Mouse (Mus musculus): ENCODE results near the gene Cers2. TPM values are rescaled to one million over a fixed set of nuclear protein-coding genes. Genes with fewer than 3 reads are reported as not detected.
A peak's percentile ranks its signal among the peaks of the same experiment; 100 is the strongest.

Cers2 gene
- total RNA-seq, 2 experiments from 2014 or later, result 15.9 to 23.3 TPM

GRCm38 (mm10) chr3:95286510-95286909, 28.1 kb upstream of the Cers2 start:
- DNase-seq, result no peak
- intact Hi-C loops (cut with DNase I), result no loop called here

DNA sequence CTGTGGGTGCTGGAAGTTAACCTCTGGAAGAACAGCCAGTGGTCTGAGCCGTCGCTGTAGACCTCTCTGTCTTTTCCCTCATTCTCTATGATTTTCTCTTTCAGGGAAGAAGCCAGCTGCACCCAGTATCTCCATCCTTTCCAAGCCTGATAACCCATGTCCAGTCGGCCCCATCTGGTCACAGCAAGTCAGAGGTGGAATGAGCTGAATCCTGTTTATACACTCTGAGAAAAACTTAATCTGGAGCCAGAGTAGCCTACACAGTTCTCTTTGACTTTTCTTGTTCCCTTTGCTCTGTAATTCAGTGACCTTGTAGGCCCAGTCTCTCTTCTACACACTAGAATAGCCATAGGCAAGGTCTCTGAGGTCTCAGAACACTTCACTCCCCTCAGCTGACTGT, 27.1 kb upstream of the Cers2 start:
- DNase-seq, result no peak
- intact Hi-C loops (cut with DNase I), result no loop called here

DNA sequence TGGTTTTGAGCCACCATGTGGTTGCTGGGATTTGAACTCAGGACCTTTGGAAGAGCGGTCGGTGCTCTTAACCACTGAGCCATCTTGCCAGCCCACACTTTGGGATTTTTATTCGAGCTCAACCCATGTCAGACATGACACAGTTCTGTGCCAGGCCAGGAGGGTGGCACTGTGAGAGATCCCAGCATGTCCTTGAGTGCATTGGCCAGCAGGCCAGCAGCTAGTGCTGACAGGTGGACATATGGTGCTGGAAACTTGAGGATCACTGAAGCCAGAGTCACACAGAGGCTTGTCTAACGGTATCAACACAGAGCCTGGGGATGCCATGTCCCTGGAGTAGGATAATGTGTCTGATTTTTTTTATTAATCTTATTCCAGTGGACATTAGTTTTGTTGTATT, 25.2 kb upstream of the Cers2 start:
- intact Hi-C loops (cut with DNase I), result no loop called here
- no peak for DNase-seq

- DNase-seq, result no peak
- intact Hi-C loops (cut with DNase I), result no loop called here
Observed at GRCm38 (mm10) chr3:95290156-95290555, 24.4 kb upstream of the Cers2 start.

- intact Hi-C loops (cut with DNase I), result no loop called here
- no peak for DNase-seq
Observed at GRCm38 (mm10) chr3:95291041-95291440, 23.6 kb upstream of the Cers2 start.

GRCm38 (mm10) chr3:95292899-95293298, 21.7 kb upstream of the Cers2 start:
- DNase-seq, result no peak
- intact Hi-C loops (cut with DNase I), result no loop called here

- DNase-seq, result no peak
- intact Hi-C loops (cut with DNase I), result no loop called here
Observed at GRCm38 (mm10) chr3:95293537-95293936, 21.1 kb upstream of the Cers2 start.

DNA sequence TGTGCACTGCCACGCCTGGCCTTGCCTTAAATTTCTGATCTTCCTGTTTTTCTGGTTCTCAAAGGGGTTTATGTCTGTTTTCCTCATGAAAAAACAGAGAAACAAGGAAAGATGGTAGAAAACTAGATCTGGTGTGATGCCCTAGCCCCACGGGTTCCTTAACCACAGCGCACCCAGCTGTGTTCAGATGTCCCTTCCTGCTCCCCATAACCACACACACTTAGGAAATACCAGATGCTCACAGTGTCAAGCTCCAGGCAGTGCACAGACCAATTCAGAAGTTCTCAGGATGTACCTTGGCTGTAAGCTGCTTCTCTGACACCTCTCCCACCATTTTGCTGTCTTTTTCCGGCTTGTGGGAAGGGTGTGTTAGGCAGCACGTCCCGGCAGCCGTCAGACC, 20.3 kb upstream of the Cers2 start:
- no peak for DNase-seq
- intact Hi-C loops (cut with DNase I), result no loop called here

DNA sequence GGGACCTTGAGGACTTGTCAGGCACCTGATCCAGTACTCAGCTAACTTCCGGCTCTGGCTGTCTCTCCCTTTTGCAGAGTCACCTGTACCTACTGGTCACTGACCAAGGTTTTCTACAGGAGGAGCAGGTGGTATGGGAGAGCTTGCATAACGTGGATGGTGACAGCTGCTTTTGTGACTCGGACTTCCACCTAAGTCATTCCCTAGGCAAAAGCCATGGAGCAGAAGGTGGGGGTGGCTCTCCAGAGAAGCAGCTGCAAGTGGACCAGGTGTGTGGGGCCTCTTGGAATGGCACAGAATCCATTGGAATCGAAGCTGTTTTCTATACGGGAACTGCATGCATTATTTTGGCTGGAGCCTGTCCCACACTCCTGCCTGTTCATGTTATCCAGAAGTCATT, 19.9 kb upstream of the Cers2 start:
- no peak for DNase-seq
- intact Hi-C loops (cut with DNase I), result no loop called here

- intact Hi-C loops (cut with DNase I), result no loop called here
- no peak for DNase-seq
Observed at GRCm38 (mm10) chr3:95295321-95296102, 19.1 kb upstream of the Cers2 start.

- intact Hi-C loops (cut with DNase I), result no loop called here
- DNase-seq, result no peak
Observed at GRCm38 (mm10) chr3:95296103-95296469, 18.5 kb upstream of the Cers2 start.

GRCm38 (mm10) chr3:95298018-95298417, 16.6 kb upstream of the Cers2 start:
- DNase-seq, result no peak
- intact Hi-C loops (cut with DNase I), result no loop called here

GRCm38 (mm10) chr3:95301204-95301796, 13.3 kb upstream of the Cers2 start:
- intact Hi-C loops (cut with DNase I), result no loop called here
- no peak for DNase-seq

DNA sequence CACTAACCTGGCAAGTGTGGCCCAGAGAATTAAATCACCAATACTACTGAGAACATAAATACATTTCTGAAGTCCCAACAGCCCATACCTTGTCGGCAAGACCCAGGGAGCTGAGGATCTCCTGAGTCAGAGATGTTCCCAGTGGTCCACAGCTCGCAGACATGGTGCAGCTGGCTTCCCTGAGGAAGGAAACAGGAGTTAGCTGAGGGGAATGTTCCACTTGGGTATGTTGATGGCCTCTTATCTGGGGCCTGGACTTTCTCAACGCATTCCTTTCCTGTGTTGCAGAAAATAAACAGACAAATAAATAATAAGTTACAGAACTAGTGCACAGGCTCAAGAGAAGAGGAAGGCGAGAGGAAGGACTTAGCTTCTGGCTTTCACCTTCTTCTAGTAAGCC, 8.3 kb upstream of the Cers2 start:
- intact Hi-C loops (cut with DNase I), result no loop called here
- DNase-seq, result no peak

- intact Hi-C loops (cut with DNase I), result no loop called here
- DNase-seq, result no peak
Observed at GRCm38 (mm10) chr3:95307100-95307499, 7.5 kb upstream of the Cers2 start, which contains the start of gene Anxa9. Gene Anxa9 (minus strand): TSS chr3:95307176.

DNA sequence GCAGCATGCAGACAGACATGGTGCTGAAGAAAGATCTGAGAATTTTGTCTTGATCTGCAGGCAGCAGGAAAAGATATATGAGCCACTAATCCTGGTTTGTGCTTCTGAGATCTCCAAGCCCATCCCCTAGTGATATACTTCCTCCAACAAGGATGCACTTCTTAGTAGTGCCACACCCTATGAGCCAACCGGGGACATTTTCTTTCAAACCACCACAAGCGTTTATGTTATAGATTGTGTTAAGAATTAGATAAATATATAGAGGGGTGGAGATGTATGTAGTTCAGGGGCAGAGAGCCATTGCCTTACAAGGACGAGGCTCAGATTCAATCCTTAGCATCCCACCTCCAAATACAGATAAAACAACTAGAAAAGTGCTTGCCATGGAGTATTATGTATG, 4.1 kb upstream of the Cers2 start:
- intact Hi-C loops (cut with DNase I), result loop anchor here (5.0 kb wide), 1 partner anchor 82 kb away; no protein-coding TSS in a partner anchor
- DNase-seq, result no peak

DNA sequence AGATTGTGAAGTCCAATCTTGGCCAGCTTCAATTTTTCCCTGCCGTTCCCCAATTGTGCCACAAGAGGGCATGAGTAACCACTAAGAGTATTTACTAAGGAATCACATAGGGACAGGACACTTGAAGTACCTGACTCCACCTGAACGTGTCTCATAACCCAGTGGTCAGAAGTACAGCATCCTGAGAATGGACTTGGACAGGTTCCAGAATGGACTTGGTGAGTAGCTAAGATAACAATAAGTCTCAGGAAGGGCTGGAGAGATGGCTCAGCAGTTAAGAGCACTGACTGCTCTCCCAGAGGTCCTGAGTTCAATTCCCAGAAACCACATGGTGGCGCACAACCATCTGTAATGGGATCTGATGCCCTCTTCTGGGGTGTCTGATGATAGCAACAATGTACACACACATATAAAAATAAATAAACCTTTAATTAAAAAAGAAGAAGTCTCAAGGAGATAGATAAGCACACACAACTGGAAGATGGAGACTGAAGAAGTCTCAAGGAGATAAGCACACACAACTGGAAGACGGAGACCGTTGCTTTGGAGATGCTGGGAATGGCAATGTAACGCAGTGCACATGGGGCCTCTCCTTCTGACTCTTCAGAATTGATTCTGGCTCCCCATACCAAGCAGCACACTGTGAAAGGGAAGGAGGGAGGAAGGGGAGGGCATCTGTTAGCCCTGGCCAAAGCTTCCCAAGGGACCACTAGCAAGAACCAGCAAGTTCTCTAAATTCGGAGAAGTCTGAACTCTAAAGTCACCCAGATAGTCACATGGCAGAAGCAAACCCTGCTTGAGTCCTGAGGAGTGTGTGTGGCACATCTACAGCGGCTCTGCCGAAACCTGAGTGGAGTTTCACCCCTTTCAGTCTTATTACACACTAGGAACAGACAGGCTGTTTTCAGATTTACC, 3.4 kb upstream of the Cers2 start:
- peak; percentile 44 to 59 for DNase-seq
- intact Hi-C loops (cut with DNase I), result loop anchor here (5.0 kb wide), 1 partner anchor 81 kb away; no protein-coding TSS in a partner anchor

GRCm38 (mm10) chr3:95312623-95313022, 2.0 kb upstream of the Cers2 start:
- intact Hi-C loops (cut with DNase I), result loop anchor here (5.0 kb wide), 1 partner anchor 80 kb away; no protein-coding TSS in a partner anchor

DNA sequence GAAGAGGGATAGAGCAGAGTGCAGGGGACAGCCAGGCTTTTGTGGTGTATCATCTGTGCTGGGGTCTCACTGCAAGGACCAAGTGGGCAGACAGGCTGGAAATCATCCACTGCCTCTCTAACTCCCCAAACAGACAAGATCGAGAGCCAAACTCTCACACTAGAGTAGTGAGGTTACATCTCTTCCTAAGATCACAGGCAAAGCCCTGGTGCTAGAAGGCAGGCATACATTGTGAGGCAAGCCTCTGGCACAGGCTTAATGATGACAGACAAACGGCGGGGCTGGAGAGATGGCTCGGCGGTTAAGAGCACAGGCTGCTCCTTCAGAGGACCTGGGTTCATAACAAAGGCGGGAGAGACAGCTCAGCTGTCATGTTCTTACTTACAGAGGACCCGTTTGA, 1.1 kb upstream of the Cers2 start:
- no peak for DNase-seq
- intact Hi-C loops (cut with DNase I), result loop anchor here (5.0 kb wide), 1 partner anchor 79 kb away; no protein-coding TSS in a partner anchor

More at GRCm38 (mm10) chr3:95312623-95313022, 2.0 kb upstream of the Cers2 start:
- no peak for DNase-seq

GRCm38 (mm10) chr3:95314075-95314474, 516 bp upstream of the Cers2 start:
- intact Hi-C loops (cut with DNase I), result loop anchor here (5.0 kb wide), 1 partner anchor 78 kb away; no protein-coding TSS in a partner anchor
- no peak for DNase-seq
